20 mouse cellular contexts compared by ENCODE assay signal in genomic region chr1:154715596-154715995, GRCm38 (mm10).
"Had no signal": no experiment of that assay in that cellular context is flagged by ENCODE, and none has a peak within 500 bp of the region (broad histone marks: within the 10 kb centered on the region; RNA-seq: fewer than 3 reads in every experiment).

No protein-coding gene starts in this region.

- H3K36me3 ChIP-seq: midbrain, embryonic 10.5 days; midbrain, embryonic 12.5 days; neural tube, embryonic 13.5 days; stomach, embryonic 15.5 days had no signal

- H3K27me3 ChIP-seq: midbrain, embryonic 12.5 days; neural tube, embryonic 13.5 days; neural tube, embryonic 15.5 days; stomach, embryonic 15.5 days had no signal

- H3K4me3 ChIP-seq: midbrain, embryonic 10.5 days; midbrain, embryonic 12.5 days; myocyte; neural tube, embryonic 13.5 days; neural tube, embryonic 15.5 days; stomach, embryonic 15.5 days had no signal

- ATAC-seq: midbrain, embryonic 16.5 days had no signal

- DNase-seq: lung, adult 18-20 months; lung, embryonic 14.5 days; lung, postnatal 10 days; lung, postnatal 4 days; midbrain, embryonic 14.5 days; retina, postnatal 1 day; right cerebral cortex, adult 18-20 months; right cerebral cortex, postnatal 25 days; right cerebral cortex, postnatal 4 days; thymus, adult 2 months; thymus, postnatal 25 days; thymus, postnatal 4 days had no signal

- H3K4me2 ChIP-seq: lung, embryonic 14.5 days; midbrain, embryonic 12.5 days; neural tube, embryonic 13.5 days; neural tube, embryonic 15.5 days; stomach, embryonic 15.5 days had no signal

- H3K4me1 ChIP-seq: midbrain, embryonic 12.5 days; neural tube, embryonic 13.5 days; stomach, embryonic 15.5 days had no signal

- H3K27ac ChIP-seq: midbrain, embryonic 10.5 days; midbrain, embryonic 12.5 days; neural tube, embryonic 13.5 days; neural tube, embryonic 15.5 days; stomach, embryonic 15.5 days; stomach, postnatal 0 days had no signal

- H3K9me3 ChIP-seq: midbrain, embryonic 10.5 days; midbrain, embryonic 12.5 days; neural tube, embryonic 13.5 days; neural tube, embryonic 15.5 days; stomach, embryonic 15.5 days had no signal

- H3K9ac ChIP-seq: lung, embryonic 14.5 days; midbrain, embryonic 12.5 days; neural tube, embryonic 13.5 days; neural tube, embryonic 15.5 days; stomach, embryonic 15.5 days had no signal
